Mouse (Mus musculus) layer of hippocampus, adult 2 months (tissue): ENCODE data around the gene Itpripl1. TPM values are rescaled to one million over a fixed set of nuclear protein-coding genes. Genes with fewer than 3 reads are reported as not detected.
"Not testable (repeated sequence)": the region's sequence is repeated elsewhere in the genome, so short reads cannot be mapped to it uniquely, and the experiment has no call there.

ENCODE experiments used
- DNase-seq, 2 experiments: peaks; one replicate each; pipeline ENCODE4 v3.0.0; 2022; ENCODE audit warnings: low spot score in 2 of 2
- H3K27ac ChIP-seq: fragments of 200-600 bp; 2 replicates; pipeline ENCODE4 v1.8.1; 2022
- H3K4me3 ChIP-seq: fragments of 200-600 bp; 2 replicates; pipeline ENCODE4 v1.8.1; 2022; ENCODE audit warnings: mild to moderate bottlenecking
- CTCF ChIP-seq: fragments of 200-600 bp; conservative IDR thresholded peaks from 2 replicates; pipeline ENCODE4 v1.8.1; 2022; ENCODE audit warnings: antibody characterized with exemption, mild to moderate bottlenecking, moderate library complexity
- total RNA-seq, 2 experiments: library from RNA; stranded (reverse); gene quantifications; 2 replicates each; pipeline ENCODE4 v1.2.3; 2021

Itpripl1 gene
- total RNA-seq, 2 experiments from 2014 or later = 2.6 TPM

GRCm38 (mm10) chr2:127136979-127137378 lies 6.3 kb downstream of the Itpripl1 start:
- no peak for DNase-seq
- Histone ChIP-seq H3K4me3 (no peak overlapping the region), H3K27ac (no peak overlapping the region; the same call in 1 of the 2 replicates)
- no peak for TF ChIP-seq CTCF

DNA sequence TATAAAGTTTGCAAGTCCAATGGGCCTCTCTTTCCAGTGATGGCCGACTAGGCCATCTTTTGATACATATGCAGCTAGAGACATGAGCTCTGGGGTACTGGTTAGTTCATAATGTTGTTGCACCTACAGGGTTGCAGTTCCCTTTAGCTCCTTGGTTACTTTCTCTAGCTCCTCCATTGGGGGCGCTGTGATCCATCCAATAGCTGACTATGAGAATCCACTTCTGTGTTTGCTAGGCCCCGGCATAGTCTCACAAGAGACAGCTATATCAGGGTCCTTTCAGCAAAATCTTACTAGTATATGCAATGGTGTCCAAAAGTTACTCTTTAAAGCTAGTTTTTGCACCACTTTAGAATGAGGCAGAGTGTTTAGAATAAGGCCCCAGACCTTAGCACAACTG lies 8.0 kb downstream of the Itpripl1 start:
- TF ChIP-seq CTCF = peak; percentile 40
- DNase-seq, H3K4me3 ChIP-seq, H3K27ac ChIP-seq: not testable (repeated sequence)

- no peak for TF ChIP-seq CTCF
- H3K4me3 ChIP-seq = peak within 1 kb of the TSS; percentile 57
- peak within 1 kb of the TSS; percentile 84 for H3K27ac ChIP-seq
- DNase-seq = peak; percentile 81 to 94
These were observed 9.4 kb downstream of the Itpripl1 start, which contains the start of gene Ncaph for GRCm38 (mm10) chr2:127133621-127134461. Gene Ncaph, minus strand, starts transcription at chr2:127133954.

DNA sequence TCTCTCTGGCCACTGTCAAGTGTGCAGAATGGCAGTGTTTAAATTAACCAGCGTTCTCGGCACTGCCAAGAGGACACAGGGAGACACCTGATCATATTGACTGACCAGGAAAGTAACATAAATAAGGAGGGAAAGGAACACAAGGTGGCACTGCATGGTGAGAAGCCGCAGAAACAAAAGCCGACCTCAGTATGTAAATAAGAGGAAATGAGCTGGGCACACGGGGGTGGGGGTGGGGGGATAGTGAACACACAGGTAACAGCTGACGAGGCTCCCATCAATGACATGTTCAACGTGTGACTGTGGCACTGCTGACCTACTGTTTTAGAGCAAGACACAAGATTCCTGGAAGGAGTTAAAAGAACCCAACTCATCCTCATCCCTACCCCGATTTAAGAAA lies 11.9 kb downstream of the Itpripl1 start:
- Histone ChIP-seq H3K27ac (no peak overlapping the region), H3K4me3 (no peak overlapping the region)
- TF ChIP-seq CTCF = no peak
- no peak for DNase-seq

- no peak for DNase-seq
- H3K27ac ChIP-seq = no peak overlapping the region
- H3K4me3 ChIP-seq = no peak overlapping the region
- TF ChIP-seq CTCF = no peak
These were observed 14.3 kb downstream of the Itpripl1 start for GRCm38 (mm10) chr2:127128926-127129325.

GRCm38 (mm10) chr2:127121591-127122235 lies 21.5 kb downstream of the Itpripl1 start:
- no peak for TF ChIP-seq CTCF
- no peak for DNase-seq
- Histone ChIP-seq H3K4me3 (no peak overlapping the region), H3K27ac (peak overlapping the region; percentile 39; the same call in 1 of the 2 replicates)

- Histone ChIP-seq H3K4me3 (no peak overlapping the region), H3K27ac (no peak overlapping the region)
- TF ChIP-seq CTCF = no peak
These were observed 34.3 kb downstream of the Itpripl1 start for GRCm38 (mm10) chr2:127108986-127109385.

DNA sequence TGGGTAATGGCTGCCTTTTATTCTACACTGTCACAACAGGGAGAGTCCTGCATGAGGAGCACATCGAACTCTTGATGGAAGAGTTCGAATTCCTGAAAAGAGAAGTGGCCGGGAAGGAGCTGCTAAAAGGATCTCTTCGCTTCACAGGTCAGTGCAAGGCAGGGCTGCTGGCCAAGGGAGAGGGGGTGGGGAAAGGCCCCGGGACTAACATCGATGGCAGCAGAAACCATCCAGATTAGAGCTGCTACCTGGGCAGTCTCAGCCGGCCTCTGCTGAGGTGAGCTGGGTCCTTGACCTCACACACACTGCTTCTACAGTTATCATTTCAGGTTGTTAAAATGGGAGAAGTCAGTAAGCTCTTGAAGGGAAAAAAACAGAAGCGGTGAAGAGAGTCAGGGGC lies 51.2 kb downstream of the Itpripl1 start:
- Histone ChIP-seq H3K27ac (no peak overlapping the region), H3K4me3 (no peak overlapping the region)
- DNase-seq = no peak
- TF ChIP-seq CTCF = no peak

More at GRCm38 (mm10) chr2:127108986-127109385, 34.3 kb downstream of the Itpripl1 start:
- no peak for DNase-seq

GRCm38 (mm10) chr2:127090151-127090550 lies 53.1 kb downstream of the Itpripl1 start:
- H3K4me3 ChIP-seq, DNase-seq, H3K27ac ChIP-seq: not testable (repeated sequence)

Other genes starting within 250 kb of the Itpripl1 start
- gene Sppl2a, start 210.2 kb downstream of the Itpripl1 start, total RNA-seq = 10 to 100 TPM; 28.5 to 29.1 TPM
- gene Ap4e1, start 134.7 kb downstream of the Itpripl1 start, total RNA-seq = 10 to 100 TPM; 12.3 to 13.1 TPM
- gene Blvra, start 72.8 kb downstream of the Itpripl1 start, total RNA-seq = 10 to 100 TPM; 17.3 to 20.2 TPM
- 1 to 10 TPM; 1.3 to 1.6 TPM for gene Ncaph, start 9.5 kb downstream of the Itpripl1 start, total RNA-seq
- 1 to 10 TPM in 1 of 2 experiments, under 1 TPM in 1; 0.91 to 1.1 TPM for gene 1810024B03Rik, start 64.8 kb upstream of the Itpripl1 start, total RNA-seq
- 10 to 100 TPM; 94.9 to 95.2 TPM for gene Snrnp200, start 64.9 kb upstream of the Itpripl1 start, total RNA-seq
- 10 to 100 TPM; 76.1 to 85.1 TPM for gene Ciao1, start 104.4 kb upstream of the Itpripl1 start, total RNA-seq
- 10 to 100 TPM; 67.5 to 78.5 TPM for gene Tmem127, start 104.5 kb upstream of the Itpripl1 start, total RNA-seq
- 100 to 1,000 TPM; 112 to 117 TPM for gene Stard7, start 126.8 kb upstream of the Itpripl1 start, total RNA-seq
- 1 to 10 TPM; 1.6 to 2.0 TPM for gene Dusp2, start 192.7 kb upstream of the Itpripl1 start, total RNA-seq
- not detected for gene Astl, start 195.2 kb upstream of the Itpripl1 start, total RNA-seq
- gene Adra2b, start 219.8 kb upstream of the Itpripl1 start, total RNA-seq = under 1 TPM in 1 of 2 experiments, not detected in 1; 0.26 TPM